Mouse (Mus musculus): Measurements from ENCODE around the gene Nck2. TPM values are rescaled to one million over a fixed set of nuclear protein-coding genes. Genes with fewer than 3 reads are reported as not detected.
"Not testable (repeated sequence)": the region's sequence is repeated elsewhere in the genome, so short reads cannot be mapped to it uniquely, and the experiment has no call there.

Nck2 gene
- polyA plus RNA-seq, 1 experiment, result 106 TPM

- Histone ChIP-seq H3K36me3 (replicated peaks; ENCODE audit: low read length) (peaks cover 100% of the 10 kb centered on the region), H3K4me1 (peaks cover 100% of the 10 kb centered on the region)
Observed at GRCm38 (mm10) chr1:43535519-43536000, 91.2 kb downstream of the Nck2 start.

GRCm38 (mm10) chr1:43536266-43536665 is 91.9 kb downstream of the Nck2 start:
- H3K4me1 ChIP-seq, result peaks cover 100% of the 10 kb centered on the region
- H3K36me3 ChIP-seq (replicated peaks; ENCODE audit: low read length), result peaks cover 100% of the 10 kb centered on the region

More at GRCm38 (mm10) chr1:43535519-43536000, 91.2 kb downstream of the Nck2 start:
- H3K9me3 ChIP-seq, result no peaks in the 10 kb centered on the region
- TF ChIP-seq GATA1 (IDR thresholded peaks at IDR 0.05; ENCODE audit: borderline replicate concordance, low read length), result no peak
- no peak for TF ChIP-seq FLI1 (IDR thresholded peaks at IDR 0.05; ENCODE audit: low read length)
- H3K27me3 ChIP-seq (replicated peaks), result no peaks in the 10 kb centered on the region
- H3K4me3 ChIP-seq (replicated peaks), result peak overlapping the region; percentile 9

GRCm38 (mm10) chr1:43537021-43537420 is 92.6 kb downstream of the Nck2 start:
- Histone ChIP-seq H3K36me3 (replicated peaks; ENCODE audit: low read length) (peaks cover 100% of the 10 kb centered on the region), H3K4me1 (peaks cover 100% of the 10 kb centered on the region), H3K9me3 (no peaks in the 10 kb centered on the region), H3K27me3 (replicated peaks) (no peaks in the 10 kb centered on the region), H3K4me3 (replicated peaks) (no peak overlapping the region)
- no peak for TF ChIP-seq FLI1 (IDR thresholded peaks at IDR 0.05; ENCODE audit: low read length)
- no peak for TF ChIP-seq GATA1 (IDR thresholded peaks at IDR 0.05; ENCODE audit: borderline replicate concordance, low read length)

More at GRCm38 (mm10) chr1:43536266-43536665, 91.9 kb downstream of the Nck2 start:
- H3K27me3 ChIP-seq (replicated peaks), result no peaks in the 10 kb centered on the region
- H3K9me3 ChIP-seq, result no peaks in the 10 kb centered on the region
- no peak for TF ChIP-seq GATA1 (IDR thresholded peaks at IDR 0.05; ENCODE audit: borderline replicate concordance, low read length)
- no peak for TF ChIP-seq FLI1 (IDR thresholded peaks at IDR 0.05; ENCODE audit: low read length)
- H3K4me3 ChIP-seq (replicated peaks), result no peak overlapping the region

- no peaks in the 10 kb centered on the region for H3K27me3 ChIP-seq (replicated peaks)
- H3K9me3 ChIP-seq, result no peaks in the 10 kb centered on the region
- peaks cover 100% of the 10 kb centered on the region for H3K36me3 ChIP-seq (replicated peaks; ENCODE audit: low read length)
- H3K4me3 ChIP-seq (replicated peaks), result no peak overlapping the region
- peaks cover 100% of the 10 kb centered on the region for H3K4me1 ChIP-seq
- no peak for TF ChIP-seq GATA1 (IDR thresholded peaks at IDR 0.05; ENCODE audit: borderline replicate concordance, low read length)
- TF ChIP-seq FLI1 (IDR thresholded peaks at IDR 0.05; ENCODE audit: low read length), result no peak
Observed at GRCm38 (mm10) chr1:43537496-43537895, 93.1 kb downstream of the Nck2 start.

GRCm38 (mm10) chr1:43538716-43539115 is 94.3 kb downstream of the Nck2 start:
- H3K36me3 ChIP-seq (replicated peaks; ENCODE audit: low read length), result peaks cover 100% of the 10 kb centered on the region
- H3K27me3 ChIP-seq (replicated peaks), result no peaks in the 10 kb centered on the region
- peaks cover 100% of the 10 kb centered on the region for H3K4me1 ChIP-seq
- H3K9me3 ChIP-seq, result no peaks in the 10 kb centered on the region
- TF ChIP-seq FLI1 (IDR thresholded peaks at IDR 0.05; ENCODE audit: low read length) (no peak), GATA1 (IDR thresholded peaks at IDR 0.05; ENCODE audit: borderline replicate concordance, low read length) (no peak)
- H3K4me3 ChIP-seq (replicated peaks), result no peak overlapping the region

GRCm38 (mm10) chr1:43539689-43540380 is 95.5 kb downstream of the Nck2 start:
- Histone ChIP-seq H3K4me1 (peaks cover 100% of the 10 kb centered on the region), H3K27me3 (replicated peaks) (no peaks in the 10 kb centered on the region), H3K36me3 (replicated peaks; ENCODE audit: low read length) (peaks cover 99% of the 10 kb centered on the region), H3K9me3 (no peaks in the 10 kb centered on the region), H3K4me3 (replicated peaks) (peak overlapping the region; percentile 62)
- TF ChIP-seq FLI1 (IDR thresholded peaks at IDR 0.05; ENCODE audit: low read length), result no peak
- TF ChIP-seq GATA1 (IDR thresholded peaks at IDR 0.05; ENCODE audit: borderline replicate concordance, low read length), result no peak

- Histone ChIP-seq H3K4me3 (replicated peaks) (peak overlapping the region; percentile 4), H3K36me3 (replicated peaks; ENCODE audit: low read length) (peaks cover 96% of the 10 kb centered on the region), H3K9me3 (no peaks in the 10 kb centered on the region), H3K27me3 (replicated peaks) (no peaks in the 10 kb centered on the region), H3K4me1 (peaks cover 98% of the 10 kb centered on the region)
- no peak for TF ChIP-seq FLI1 (IDR thresholded peaks at IDR 0.05; ENCODE audit: low read length)
- TF ChIP-seq GATA1 (IDR thresholded peaks at IDR 0.05; ENCODE audit: borderline replicate concordance, low read length), result no peak
Observed at GRCm38 (mm10) chr1:43542339-43542738, 98.0 kb downstream of the Nck2 start.

GRCm38 (mm10) chr1:43547644-43548043 is 103.3 kb downstream of the Nck2 start:
- no peaks in the 10 kb centered on the region for H3K9me3 ChIP-seq
- H3K36me3 ChIP-seq (replicated peaks; ENCODE audit: low read length), result peaks cover 94% of the 10 kb centered on the region
- peak overlapping the region; percentile 28 for H3K4me3 ChIP-seq (replicated peaks)
- TF ChIP-seq FLI1 (IDR thresholded peaks at IDR 0.05; ENCODE audit: low read length), result no peak
- TF ChIP-seq GATA1 (IDR thresholded peaks at IDR 0.05; ENCODE audit: borderline replicate concordance, low read length), result no peak
- peaks cover 91% of the 10 kb centered on the region for H3K4me1 ChIP-seq
- no peaks in the 10 kb centered on the region for H3K27me3 ChIP-seq (replicated peaks)

- peaks cover 94% of the 10 kb centered on the region for H3K36me3 ChIP-seq (replicated peaks; ENCODE audit: low read length)
- H3K4me1 ChIP-seq, result peaks cover 91% of the 10 kb centered on the region
Observed at GRCm38 (mm10) chr1:43548749-43549148, 104.4 kb downstream of the Nck2 start.

GRCm38 (mm10) chr1:43550525-43550924 is 106.1 kb downstream of the Nck2 start:
- H3K4me1 ChIP-seq, result peaks cover 91% of the 10 kb centered on the region
- H3K9me3 ChIP-seq, result no peaks in the 10 kb centered on the region
- H3K36me3 ChIP-seq (replicated peaks; ENCODE audit: low read length), result peaks cover 94% of the 10 kb centered on the region
- H3K27me3 ChIP-seq (replicated peaks), result no peaks in the 10 kb centered on the region
- TF ChIP-seq GATA1 (IDR thresholded peaks at IDR 0.05; ENCODE audit: borderline replicate concordance, low read length), result no peak
- TF ChIP-seq FLI1 (IDR thresholded peaks at IDR 0.05; ENCODE audit: low read length), result no peak
- no peak overlapping the region for H3K4me3 ChIP-seq (replicated peaks)

More at GRCm38 (mm10) chr1:43548749-43549148, 104.4 kb downstream of the Nck2 start:
- H3K27me3 ChIP-seq (replicated peaks), result no peaks in the 10 kb centered on the region
- no peak overlapping the region for H3K4me3 ChIP-seq (replicated peaks)
- no peaks in the 10 kb centered on the region for H3K9me3 ChIP-seq
- TF ChIP-seq FLI1 (IDR thresholded peaks at IDR 0.05; ENCODE audit: low read length) (no peak), GATA1 (IDR thresholded peaks at IDR 0.05; ENCODE audit: borderline replicate concordance, low read length) (no peak)

- not testable (repeated sequence) for H3K9me3 ChIP-seq; H3K27me3 ChIP-seq (replicated peaks); H3K4me3 ChIP-seq (replicated peaks)
- Histone ChIP-seq H3K36me3 (replicated peaks; ENCODE audit: low read length) (peaks cover 91% of the 10 kb centered on the region), H3K4me1 (peaks cover 92% of the 10 kb centered on the region)
Observed at GRCm38 (mm10) chr1:43553989-43554679, 109.8 kb downstream of the Nck2 start.

All from megakaryocyte, embryonic 14.5 days (primary cell).